Mouse (Mus musculus): ENCODE measurements around the gene Ak4.
"Not testable (repeated sequence)": the region's sequence is repeated elsewhere in the genome, so short reads cannot be mapped to it uniquely, and the experiment has no call there.

The Ak4 gene

GRCm38 (mm10) chr4:101423571-101423970 is 4.5 kb downstream of the Ak4 start:
- DNase-seq (ENCODE audit: low spot score in 2 of 2), result no peak

GRCm38 (mm10) chr4:101424495-101424894 is 5.4 kb downstream of the Ak4 start:
- DNase-seq (ENCODE audit: low spot score in 2 of 2), result no peak

GRCm38 (mm10) chr4:101425119-101425518 is 6.0 kb downstream of the Ak4 start:
- no peak for DNase-seq (ENCODE audit: low spot score in 2 of 2)

- DNase-seq (ENCODE audit: low spot score in 2 of 2), result no peak
Measured at GRCm38 (mm10) chr4:101425666-101426065, 6.6 kb downstream of the Ak4 start.

- no peak for DNase-seq (ENCODE audit: low spot score in 2 of 2)
Measured at GRCm38 (mm10) chr4:101426566-101426965, 7.5 kb downstream of the Ak4 start.

GRCm38 (mm10) chr4:101427886-101428680 is 9.0 kb downstream of the Ak4 start:
- no peak for DNase-seq (ENCODE audit: low spot score in 2 of 2)

GRCm38 (mm10) chr4:101429073-101429472 is 10.0 kb downstream of the Ak4 start:
- no peak for DNase-seq (ENCODE audit: low spot score in 2 of 2)

- DNase-seq (ENCODE audit: low spot score in 2 of 2), result no peak
Measured at GRCm38 (mm10) chr4:101430000-101430399, 10.9 kb downstream of the Ak4 start.

GRCm38 (mm10) chr4:101436761-101437512 is 17.9 kb downstream of the Ak4 start:
- DNase-seq (ENCODE audit: low spot score in 2 of 2), result peak; percentile 66 to 73

GRCm38 (mm10) chr4:101438271-101438670 is 19.2 kb downstream of the Ak4 start:
- DNase-seq (ENCODE audit: low spot score in 2 of 2), result no peak

- no peak for DNase-seq (ENCODE audit: low spot score in 2 of 2)
Measured at GRCm38 (mm10) chr4:101439738-101440389, 20.8 kb downstream of the Ak4 start.

- DNase-seq (ENCODE audit: low spot score in 2 of 2), result no peak
Measured at GRCm38 (mm10) chr4:101442791-101443190, 23.7 kb downstream of the Ak4 start.

- no peak for DNase-seq (ENCODE audit: low spot score in 2 of 2)
Measured at GRCm38 (mm10) chr4:101443419-101443991, 24.4 kb downstream of the Ak4 start.

- no peak for DNase-seq (ENCODE audit: low spot score in 2 of 2)
Measured at GRCm38 (mm10) chr4:101445660-101446059, 26.6 kb downstream of the Ak4 start.

- not testable (repeated sequence) for DNase-seq (ENCODE audit: low spot score in 2 of 2)
Measured at GRCm38 (mm10) chr4:101446606-101447005, 27.5 kb downstream of the Ak4 start.

GRCm38 (mm10) chr4:101448701-101449100 is 29.6 kb downstream of the Ak4 start:
- no peak for DNase-seq (ENCODE audit: low spot score in 2 of 2)

- no peak for DNase-seq (ENCODE audit: low spot score in 2 of 2)
Measured at GRCm38 (mm10) chr4:101449344-101449743, 30.3 kb downstream of the Ak4 start.

GRCm38 (mm10) chr4:101450150-101450780 is 31.2 kb downstream of the Ak4 start:
- peak; percentile 68 to 87 for DNase-seq (ENCODE audit: low spot score in 2 of 2)

GRCm38 (mm10) chr4:101451089-101451488 is 32.0 kb downstream of the Ak4 start:
- DNase-seq (ENCODE audit: low spot score in 2 of 2), result no peak

GRCm38 (mm10) chr4:101452829-101453228 is 33.8 kb downstream of the Ak4 start:
- DNase-seq (ENCODE audit: low spot score in 2 of 2), result no peak

GRCm38 (mm10) chr4:101457176-101457575 is 38.1 kb downstream of the Ak4 start:
- no peak for DNase-seq (ENCODE audit: low spot score in 2 of 2)

- DNase-seq (ENCODE audit: low spot score in 2 of 2), result peak in 1 of 2 experiments; percentile 38
Measured at GRCm38 (mm10) chr4:101458341-101458740, 39.3 kb downstream of the Ak4 start.

Data from frontal cortex, postnatal 10 days (tissue).